Mouse (Mus musculus) myocyte (in vitro differentiated cells): ENCODE data around the gene Dffb.

Experiments
- CEBPB ChIP-seq: IDR thresholded peaks from 2 replicates; pipeline ENCODE4 v1.6.1; 2011; ENCODE audit warnings: mild to moderate bottlenecking, moderate library complexity; ENCODE audit not compliant: poor library complexity, insufficient read depth, severe bottlenecking
- MYOG ChIP-seq, 3 experiments: IDR thresholded peaks; one replicate each; pipeline ENCODE4 v1.6.1; 2011; ENCODE audit warnings: control low read depth in 2 of 3, low read depth in 2 of 3, mild to moderate bottlenecking in 2 of 3; ENCODE audit not compliant: insufficient read length in 2 of 3, control insufficient read depth in 1 of 3, insufficient read depth in 1 of 3
- POLR2A ChIP-seq: IDR thresholded peaks from one replicate; pipeline ENCODE4 v1.6.1; 2011; ENCODE audit warnings: low read depth, mild to moderate bottlenecking, control low read depth, moderate library complexity; ENCODE audit not compliant: insufficient read length
- USF1 ChIP-seq: IDR thresholded peaks from one replicate; pipeline ENCODE4 v1.6.1; 2011; ENCODE audit warnings: low read depth, mild to moderate bottlenecking, control low read depth, moderate library complexity

- no peak for TF ChIP-seq CEBPB
- no peak for TF ChIP-seq POLR2A
- TF ChIP-seq MYOG (IDR thresholded peaks at IDR 0.05; ENCODE audit: control insufficient read depth in 1 of 3, insufficient read depth in 1 of 3, insufficient read length in 2 of 3, low read depth in 2 of 3): no peak
- TF ChIP-seq USF1: no peak
These were observed 23.2 kb downstream of the Dffb start for GRCm38 (mm10) chr4:153951692-153952091.
